Mouse (Mus musculus): ENCODE results near the gene Alkbh4. TPM values are rescaled to one million over a fixed set of nuclear protein-coding genes. Genes with fewer than 3 reads are reported as not detected.

Gene Alkbh4
- 19.6 and 28.4 TPM in 2 replicates for polyA plus RNA-seq (2012; rRNA removed)

DNA sequence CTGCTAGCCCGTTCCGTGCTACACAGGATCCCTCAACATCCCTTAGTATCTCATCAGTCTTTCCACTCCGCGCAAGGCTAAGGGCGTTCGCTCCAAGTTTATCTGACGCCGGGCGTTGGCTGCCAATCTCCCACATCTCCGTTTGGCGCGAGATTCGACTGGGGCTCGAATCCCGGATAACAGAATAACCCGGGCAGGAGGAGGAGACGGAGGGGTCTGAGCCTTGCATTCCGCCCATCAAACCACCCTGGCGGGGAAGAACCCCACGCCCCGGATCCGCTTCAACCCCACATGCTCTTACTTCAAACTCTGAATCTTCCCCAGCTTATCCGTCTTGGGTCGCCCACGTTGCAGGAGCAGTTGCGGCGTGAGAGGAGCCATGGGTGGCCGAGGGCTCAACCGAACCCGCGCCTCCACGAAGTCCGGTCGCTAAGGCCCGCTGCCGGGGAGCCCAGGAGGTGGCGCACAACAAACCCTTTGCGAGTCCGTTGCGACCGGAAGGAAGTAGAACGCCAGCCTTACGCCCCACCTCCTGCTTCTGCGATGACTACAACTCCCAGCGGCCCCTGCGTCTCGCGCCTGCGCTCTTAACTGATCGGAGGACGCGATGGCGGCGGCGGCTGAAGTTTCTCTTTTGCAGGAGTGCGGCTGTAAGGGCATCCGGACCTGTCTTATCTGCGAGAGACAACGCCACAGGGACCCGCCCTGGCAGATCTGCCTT is at the start of gene Alkbh4, which contains the start of gene Lrwd1:
Gene Alkbh4, plus strand, starts transcription at position 576 of the 721 bp plus-strand sequence.
Gene Lrwd1, minus strand, starts transcription at position 504 of the 721 bp plus-strand sequence.
- Histone ChIP-seq H3K4me1 (ENCODE audit: control insufficient read depth, insufficient read depth, insufficient read length) (peaks cover 5% of the 10 kb centered on the region; the same call in 1 of the 2 replicates), H3K4me3 (ENCODE audit: extremely low read depth, insufficient read depth, insufficient read length) (peak within 1 kb of the TSS; percentile 74), H3K27ac (ENCODE audit: insufficient read depth, low read length) (peak within 1 kb of the TSS; percentile 81), H3K27me3 (ENCODE audit: control insufficient read depth, insufficient read depth, low read length) (no peaks in the 10 kb centered on the region), H3K36me3 (ENCODE audit: control insufficient read depth, insufficient read depth, low read length) (peaks cover 23% of the 10 kb centered on the region)
- WGBS = under 1% methylated on average over 60 of the region's 60 CpGs
- DNase-seq (ENCODE audit: low read depth in 1 of 2, low spot score in 2 of 2) = peak; percentile 93 to 97
- TF ChIP-seq CTCF (IDR thresholded peaks at IDR 0.05; ENCODE audit: extremely low read depth, insufficient read depth, insufficient read length, insufficient replicate concordance) (peak; percentile 61; the same call in 1 of the 2 replicates), POLR2A (IDR thresholded peaks at IDR 0.05; ENCODE audit: low read depth, low read length) (no peak)

GRCm38 (mm10) chr5:136086290-136086689 is 49.7 kb upstream of the Alkbh4 start:
- H3K4me1 ChIP-seq (ENCODE audit: control insufficient read depth, insufficient read depth, insufficient read length) = peaks cover 14% of the 10 kb centered on the region; the same call in 1 of the 2 replicates
- no peaks in the 10 kb centered on the region for H3K36me3 ChIP-seq (ENCODE audit: control insufficient read depth, insufficient read depth, low read length)
- H3K27me3 ChIP-seq (ENCODE audit: control insufficient read depth, insufficient read depth, low read length) = no peaks in the 10 kb centered on the region
- TF ChIP-seq CTCF (IDR thresholded peaks at IDR 0.05; ENCODE audit: extremely low read depth, insufficient read depth, insufficient read length, insufficient replicate concordance) = no peak
- TF ChIP-seq POLR2A (IDR thresholded peaks at IDR 0.05; ENCODE audit: low read depth, low read length) = no peak
- H3K27ac ChIP-seq (ENCODE audit: insufficient read depth, low read length) = no peak overlapping the region
- H3K4me3 ChIP-seq (ENCODE audit: extremely low read depth, insufficient read depth, insufficient read length) = peak overlapping the region; percentile 0; the same call in 1 of the 2 replicates
- 59% methylated on average over 8 of the region's 8 CpGs for WGBS
- no peak for DNase-seq (ENCODE audit: low read depth in 1 of 2, low spot score in 2 of 2)

DNA sequence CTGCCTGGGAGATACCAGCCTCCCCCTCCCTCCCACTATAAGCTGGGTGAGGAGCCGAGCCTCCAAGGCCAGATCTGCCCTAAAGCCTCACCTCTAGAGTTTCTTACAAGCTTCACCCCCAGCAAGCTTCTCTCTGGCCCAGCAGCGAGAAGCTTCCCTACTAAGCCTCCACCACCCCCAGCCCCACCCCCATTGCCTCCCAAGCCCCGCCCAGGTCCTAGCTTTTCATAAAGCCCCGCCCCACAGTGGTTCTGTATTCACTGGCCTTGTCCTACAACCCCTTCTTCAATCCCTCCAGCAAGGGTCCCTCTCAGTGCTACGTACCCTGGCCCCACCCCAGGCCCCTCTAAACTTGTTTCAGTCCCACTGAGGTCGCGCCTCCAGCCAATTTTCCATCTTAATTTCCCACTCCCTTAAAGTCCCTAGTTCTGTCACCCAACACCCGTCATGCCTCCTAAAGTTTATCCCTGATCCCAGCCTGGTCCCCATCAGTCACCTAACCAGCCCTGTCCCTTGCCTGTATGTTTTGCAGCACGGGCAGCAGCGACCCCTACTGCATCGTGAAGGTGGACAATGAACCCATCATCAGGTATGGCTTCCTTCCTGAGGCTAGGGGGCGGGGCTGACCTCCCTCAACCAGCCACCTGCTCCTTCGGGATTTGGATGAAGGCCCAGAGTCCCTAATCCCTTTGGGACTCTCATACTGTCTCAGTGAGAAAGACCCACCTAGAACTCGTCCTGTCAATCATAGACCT is 46.9 kb upstream of the Alkbh4 start:
- Histone ChIP-seq H3K4me1 (ENCODE audit: control insufficient read depth, insufficient read depth, insufficient read length) (peaks cover 11% of the 10 kb centered on the region), H3K27ac (ENCODE audit: insufficient read depth, low read length) (no peak overlapping the region), H3K4me3 (ENCODE audit: extremely low read depth, insufficient read depth, insufficient read length) (no peak overlapping the region), H3K27me3 (ENCODE audit: control insufficient read depth, insufficient read depth, low read length) (no peaks in the 10 kb centered on the region), H3K36me3 (ENCODE audit: control insufficient read depth, insufficient read depth, low read length) (no peaks in the 10 kb centered on the region)
- no peak for DNase-seq (ENCODE audit: low read depth in 1 of 2, low spot score in 2 of 2)
- 75% methylated on average over 14 of the region's 14 CpGs for WGBS
- no peak for TF ChIP-seq CTCF (IDR thresholded peaks at IDR 0.05; ENCODE audit: extremely low read depth, insufficient read depth, insufficient read length, insufficient replicate concordance)
- no peak for TF ChIP-seq POLR2A (IDR thresholded peaks at IDR 0.05; ENCODE audit: low read depth, low read length)

GRCm38 (mm10) chr5:136091927-136092326 is 44.0 kb upstream of the Alkbh4 start:
- no peak overlapping the region for H3K27ac ChIP-seq (ENCODE audit: insufficient read depth, low read length)
- H3K4me3 ChIP-seq (ENCODE audit: extremely low read depth, insufficient read depth, insufficient read length) = no peak overlapping the region
- peaks cover 9% of the 10 kb centered on the region for H3K4me1 ChIP-seq (ENCODE audit: control insufficient read depth, insufficient read depth, insufficient read length)
- TF ChIP-seq POLR2A (IDR thresholded peaks at IDR 0.05; ENCODE audit: low read depth, low read length) (no peak), CTCF (IDR thresholded peaks at IDR 0.05; ENCODE audit: extremely low read depth, insufficient read depth, insufficient read length, insufficient replicate concordance) (no peak)
- no peaks in the 10 kb centered on the region for H3K36me3 ChIP-seq (ENCODE audit: control insufficient read depth, insufficient read depth, low read length)
- DNase-seq (ENCODE audit: low read depth in 1 of 2, low spot score in 2 of 2) = no peak
- H3K27me3 ChIP-seq (ENCODE audit: control insufficient read depth, insufficient read depth, low read length) = no peaks in the 10 kb centered on the region
- WGBS = 52% methylated on average over 5 of the region's 5 CpGs

GRCm38 (mm10) chr5:136094249-136095010 is 41.5 kb upstream of the Alkbh4 start:
- H3K36me3 ChIP-seq (ENCODE audit: control insufficient read depth, insufficient read depth, low read length) = no peaks in the 10 kb centered on the region

GRCm38 (mm10) chr5:136095089-136095488 is 40.9 kb upstream of the Alkbh4 start:
- TF ChIP-seq POLR2A (IDR thresholded peaks at IDR 0.05; ENCODE audit: low read depth, low read length) (no peak), CTCF (IDR thresholded peaks at IDR 0.05; ENCODE audit: extremely low read depth, insufficient read depth, insufficient read length, insufficient replicate concordance) (no peak)
- no peaks in the 10 kb centered on the region for H3K36me3 ChIP-seq (ENCODE audit: control insufficient read depth, insufficient read depth, low read length)
- no peaks in the 10 kb centered on the region for H3K27me3 ChIP-seq (ENCODE audit: control insufficient read depth, insufficient read depth, low read length)
- DNase-seq (ENCODE audit: low read depth in 1 of 2, low spot score in 2 of 2) = no peak
- WGBS = 72% methylated on average over 7 of the region's 7 CpGs
- H3K4me1 ChIP-seq (ENCODE audit: control insufficient read depth, insufficient read depth, insufficient read length) = peaks cover 4% of the 10 kb centered on the region
- no peak overlapping the region for H3K4me3 ChIP-seq (ENCODE audit: extremely low read depth, insufficient read depth, insufficient read length)
- H3K27ac ChIP-seq (ENCODE audit: insufficient read depth, low read length) = no peak overlapping the region

More at GRCm38 (mm10) chr5:136094249-136095010, 41.5 kb upstream of the Alkbh4 start:
- no peak overlapping the region for H3K4me3 ChIP-seq (ENCODE audit: extremely low read depth, insufficient read depth, insufficient read length)
- TF ChIP-seq CTCF (IDR thresholded peaks at IDR 0.05; ENCODE audit: extremely low read depth, insufficient read depth, insufficient read length, insufficient replicate concordance) (no peak), POLR2A (IDR thresholded peaks at IDR 0.05; ENCODE audit: low read depth, low read length) (no peak)
- no peak overlapping the region for H3K27ac ChIP-seq (ENCODE audit: insufficient read depth, low read length)
- 44% methylated on average over 8 of the region's 8 CpGs for WGBS
- peaks cover 6% of the 10 kb centered on the region for H3K4me1 ChIP-seq (ENCODE audit: control insufficient read depth, insufficient read depth, insufficient read length)
- no peak for DNase-seq (ENCODE audit: low read depth in 1 of 2, low spot score in 2 of 2)
- H3K27me3 ChIP-seq (ENCODE audit: control insufficient read depth, insufficient read depth, low read length) = no peaks in the 10 kb centered on the region

Data from spleen, adult 2 months (tissue).